Mouse (Mus musculus) brain, adult 2 months (tissue): ENCODE data around the gene Siah1b.

Experiments used
- DNase-seq: peaks from one replicate; pipeline ENCODE4 v3.0.0; 2011; ENCODE audit warnings: low read depth, low spot score

Gene Siah1b

GRCm38 (mm10) chrX:164032526-164032925 is 43.8 kb downstream of the Siah1b start:
- no peak for DNase-seq

GRCm38 (mm10) chrX:164027607-164028289 is 48.5 kb downstream of the Siah1b start, which contains the start of gene Car5b:
Gene Car5b, minus strand, starts transcription at chrX:164027997.
- DNase-seq: peak; percentile 73
